Mouse (Mus musculus) bone marrow, adult 2 months (tissue): ENCODE data around the gene Lrrc17. TPM values are rescaled to one million over a fixed set of nuclear protein-coding genes. Genes with fewer than 3 reads are reported as not detected.

Experiments
- H3K27ac ChIP-seq: fragments of 200-500 bp; 2 replicates; pipeline ENCODE4 v1.5.1; 2012; ENCODE audit warnings: low read depth, mild to moderate bottlenecking, control low read depth, inconsistent platforms, low read length; ENCODE audit not compliant: control insufficient read depth, poor library complexity, insufficient read depth
- H3K4me1 ChIP-seq: fragments of 200-500 bp; 2 replicates; pipeline ENCODE4 v1.6.1; 2011; ENCODE audit warnings: low read length; ENCODE audit not compliant: control insufficient read depth, insufficient read depth
- H3K4me3 ChIP-seq: fragments of 200-500 bp; replicated peaks from 2 replicates; pipeline ENCODE3; 2011; ENCODE audit warnings: mild to moderate bottlenecking, low read depth, low read length, control low read depth; ENCODE audit not compliant: control insufficient read depth
- CTCF ChIP-seq: fragments of 200-500 bp; IDR thresholded peaks from 2 replicates; pipeline ENCODE4 v1.5.1; 2011; ENCODE audit warnings: low read length, control low read depth; ENCODE audit not compliant: control insufficient read depth, insufficient read depth
- POLR2A ChIP-seq: fragments of 200-500 bp; IDR thresholded peaks from 2 replicates; pipeline ENCODE4 v1.6.1; 2011; ENCODE audit warnings: low read depth, mild to moderate bottlenecking, control low read depth, low read length, borderline replicate concordance; ENCODE audit not compliant: control insufficient read depth
- WGBS: fragments of 180-500 bp; shearing (Covaris S2); methylation state at CpG from one replicate; pipeline ENCODE4 v1.1.7; 2018; 5-methylcytosine and 5-hydroxymethylcytosine counted together
- polyA plus RNA-seq: library from polyadenylated mRNA; stranded (reverse); fragments of >200 nt; gene quantifications from 2 replicates; pipeline ENCODE4 v1.2.4, GENCODE M21; 2011; ENCODE audit warnings: low replicate concordance; ENCODE audit not compliant: missing spikeins, insufficient read depth, insufficient read length

Gene Lrrc17
- polyA plus RNA-seq, 1 experiment, result 2.7 TPM

GRCm38 (mm10) chr5:21505159-21505558 is 38.2 kb upstream of the Lrrc17 start:
- no peak overlapping the region for H3K27ac ChIP-seq
- H3K4me3 ChIP-seq, result no peak overlapping the region
- no peaks in the 10 kb centered on the region; the same call in 1 of the 2 replicates for H3K4me1 ChIP-seq
- WGBS, result 77% methylated on average over 8 of the region's 8 CpGs
- TF ChIP-seq CTCF (no peak), POLR2A (no peak)

GRCm38 (mm10) chr5:21506887-21507286 is 36.5 kb upstream of the Lrrc17 start:
- Histone ChIP-seq H3K4me1 (no peaks in the 10 kb centered on the region), H3K27ac (no peak overlapping the region), H3K4me3 (no peak overlapping the region)
- WGBS, result 77% methylated on average over 1 of the region's 1 CpGs
- TF ChIP-seq CTCF, result no peak

DNA sequence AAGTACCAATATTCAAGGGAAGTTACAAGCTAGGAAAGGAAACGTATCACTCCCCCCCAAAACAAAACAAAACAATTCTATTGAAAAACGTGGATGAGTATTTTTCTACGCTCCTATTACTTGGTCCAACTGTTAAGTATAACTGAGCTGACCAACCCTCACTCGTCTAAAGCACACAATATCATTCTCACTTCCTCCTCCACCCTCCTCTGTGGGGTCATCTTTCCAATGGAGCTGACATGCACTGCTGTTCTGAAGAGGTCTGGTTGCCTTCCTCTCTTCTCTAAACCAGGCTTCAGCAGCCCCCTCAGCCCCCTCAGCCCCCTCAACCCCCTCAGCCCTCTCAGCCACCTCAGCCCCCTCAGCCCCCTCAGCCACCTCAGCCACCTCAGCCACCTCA is 33.6 kb upstream of the Lrrc17 start:
- no peak overlapping the region for H3K4me3 ChIP-seq
- 48% methylated on average over 4 of the region's 4 CpGs for WGBS
- no peak for TF ChIP-seq CTCF
- no peak for TF ChIP-seq POLR2A
- H3K4me1 ChIP-seq, result no peaks in the 10 kb centered on the region
- no peak overlapping the region for H3K27ac ChIP-seq

DNA sequence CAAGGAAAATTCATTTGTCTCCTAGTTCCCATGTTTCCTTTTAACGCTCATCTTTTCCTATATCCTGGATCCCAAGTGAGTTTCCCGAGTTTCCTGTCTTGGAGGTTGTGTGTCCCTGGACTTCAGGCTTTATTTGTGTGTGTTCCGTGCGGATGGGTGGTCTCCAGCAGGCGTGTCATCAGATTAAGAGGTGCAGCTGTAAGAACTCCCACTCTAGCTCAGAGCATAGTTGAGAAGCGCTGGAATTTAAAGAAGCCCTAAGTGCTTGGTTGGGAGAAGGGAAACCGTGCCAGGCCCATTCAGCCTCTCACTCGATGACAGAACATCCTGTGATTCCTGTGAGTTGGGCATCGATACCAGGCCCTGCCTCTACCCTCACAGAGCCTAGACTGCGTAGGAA is 30.0 kb upstream of the Lrrc17 start:
- 81% methylated on average over 10 of the region's 10 CpGs for WGBS
- TF ChIP-seq POLR2A, result no peak
- no peak for TF ChIP-seq CTCF
- Histone ChIP-seq H3K27ac (no peak overlapping the region), H3K4me1 (no peaks in the 10 kb centered on the region), H3K4me3 (no peak overlapping the region)

- TF ChIP-seq CTCF (no peak), POLR2A (no peak)
- WGBS, result 83% methylated on average over 2 of the region's 2 CpGs
- H3K4me3 ChIP-seq, result no peak overlapping the region
- no peak overlapping the region for H3K27ac ChIP-seq
- no peaks in the 10 kb centered on the region for H3K4me1 ChIP-seq
Observed at GRCm38 (mm10) chr5:21517562-21517961, 25.8 kb upstream of the Lrrc17 start.

DNA sequence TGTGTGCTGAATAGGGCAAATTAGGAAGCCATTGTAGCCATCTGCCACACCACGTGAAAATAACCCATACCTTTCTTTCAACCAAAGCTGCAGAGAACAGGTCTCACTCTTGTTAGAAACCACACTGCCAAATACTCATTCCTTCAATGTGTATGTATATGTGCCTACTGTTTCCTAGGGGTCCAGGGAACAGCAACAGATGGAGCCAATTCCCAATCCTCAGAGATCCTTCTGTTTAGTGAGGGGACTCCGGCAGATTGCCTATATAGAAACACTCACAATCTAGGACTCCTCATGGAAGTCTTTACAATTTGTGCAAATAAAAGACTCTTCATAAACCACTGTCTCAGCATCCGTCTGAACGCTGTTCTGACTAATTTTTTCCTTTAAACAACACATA is 25.2 kb upstream of the Lrrc17 start:
- no peak overlapping the region for H3K4me3 ChIP-seq
- WGBS, result 82% methylated on average over 4 of the region's 4 CpGs
- no peak overlapping the region for H3K27ac ChIP-seq
- no peak for TF ChIP-seq CTCF
- no peak for TF ChIP-seq POLR2A
- no peaks in the 10 kb centered on the region for H3K4me1 ChIP-seq

DNA sequence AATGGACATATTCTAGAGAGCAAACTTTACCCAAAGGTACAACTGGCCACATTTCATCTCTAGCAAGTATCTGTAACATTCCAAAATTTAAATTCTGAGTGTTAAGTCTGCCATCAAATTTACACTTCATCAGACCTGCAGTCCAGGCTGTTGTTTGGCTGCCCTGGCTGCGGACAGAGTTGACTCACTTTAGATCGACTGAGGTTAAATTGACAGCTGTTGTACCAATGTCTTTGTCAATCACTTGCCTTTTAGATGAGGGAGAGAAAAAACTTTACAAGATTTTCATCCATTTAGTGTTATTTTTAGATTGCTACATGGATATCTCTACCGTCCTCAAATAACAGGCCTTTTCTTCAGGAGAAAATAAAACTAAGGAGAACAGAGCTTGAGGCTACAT is 24.2 kb upstream of the Lrrc17 start:
- Histone ChIP-seq H3K27ac (no peak overlapping the region), H3K4me1 (no peaks in the 10 kb centered on the region), H3K4me3 (no peak overlapping the region)
- 91% methylated on average over 3 of the region's 3 CpGs for WGBS
- TF ChIP-seq POLR2A (no peak), CTCF (no peak)

- no peak for TF ChIP-seq POLR2A
- no peak for TF ChIP-seq CTCF
- 83% methylated on average over 11 of the region's 11 CpGs for WGBS
- Histone ChIP-seq H3K4me1 (no peaks in the 10 kb centered on the region), H3K27ac (no peak overlapping the region), H3K4me3 (no peak overlapping the region)
Observed at GRCm38 (mm10) chr5:21526835-21527485, 16.4 kb upstream of the Lrrc17 start.

GRCm38 (mm10) chr5:21527488-21527911 is 15.9 kb upstream of the Lrrc17 start:
- TF ChIP-seq CTCF, result no peak
- TF ChIP-seq POLR2A, result no peak
- Histone ChIP-seq H3K27ac (no peak overlapping the region), H3K4me3 (no peak overlapping the region), H3K4me1 (no peaks in the 10 kb centered on the region)
- 49% methylated on average over 4 of the region's 4 CpGs for WGBS
